Mouse (Mus musculus): ENCODE measurements around the gene Gm21870.
"Not testable (repeated sequence)": the region's sequence is repeated elsewhere in the genome, so short reads cannot be mapped to it uniquely, and the experiment has no call there.

Gene Gm21870

GRCm38 (mm10) chrX:33986716-33987115, at the start of gene Gm21870:
Gm21870 (minus strand) TSS chrX:33986816.
- DNase-seq (ENCODE audit: low spot score in 2 of 2) = not testable (repeated sequence)

- DNase-seq (ENCODE audit: low spot score in 2 of 2) = not testable (repeated sequence)
Measured at GRCm38 (mm10) chrX:33956440-33956839, 30.2 kb downstream of the Gm21870 start, which contains the start of gene Btbd35f6. Btbd35f6 (minus strand) TSS chrX:33956540.
